Mouse (Mus musculus): ENCODE results near the gene Madd. TPM values are rescaled to one million over a fixed set of nuclear protein-coding genes. Genes with fewer than 3 reads are reported as not detected.

The Madd gene
- polyA plus RNA-seq, 1 experiment = 44.4 TPM

GRCm38 (mm10) chr2:91182405-91183147 is 1.1 kb downstream of the Madd start:
- Histone ChIP-seq H3K27ac (ENCODE audit: control insufficient read depth, insufficient read depth, low read depth, low read length, poor library complexity) (peak overlapping the region; percentile 90), H3K4me1 (ENCODE audit: control insufficient read depth, insufficient read depth, low read length) (peaks cover 5% of the 10 kb centered on the region; the same call in 1 of the 2 replicates), H3K4me3 (replicated peaks; ENCODE audit: control insufficient read depth, low read depth, low read length) (peak overlapping the region; percentile 78)
- TF ChIP-seq POLR2A (IDR thresholded peaks at IDR 0.05; ENCODE audit: borderline replicate concordance, control insufficient read depth, low read depth, low read length) (peak; percentile 42; the same call in 1 of the 2 replicates), CTCF (IDR thresholded peaks at IDR 0.05; ENCODE audit: control insufficient read depth, insufficient read depth, low read length) (no peak)
- WGBS = under 1% methylated on average over 81 of the region's 81 CpGs

- 2% methylated on average over 8 of the region's 8 CpGs for WGBS
- H3K4me1 ChIP-seq (ENCODE audit: control insufficient read depth, insufficient read depth, low read length) = peaks cover 5% of the 10 kb centered on the region; the same call in 1 of the 2 replicates
Observed at GRCm38 (mm10) chr2:91182016-91182404, 1.6 kb downstream of the Madd start.

GRCm38 (mm10) chr2:91180706-91181105 is 2.9 kb downstream of the Madd start:
- 64% methylated on average over 5 of the region's 5 CpGs for WGBS
- Histone ChIP-seq H3K27ac (ENCODE audit: control insufficient read depth, insufficient read depth, low read depth, low read length, poor library complexity) (no peak overlapping the region), H3K4me3 (replicated peaks; ENCODE audit: control insufficient read depth, low read depth, low read length) (no peak overlapping the region), H3K4me1 (ENCODE audit: control insufficient read depth, insufficient read depth, low read length) (peaks cover 5% of the 10 kb centered on the region; the same call in 1 of the 2 replicates)
- TF ChIP-seq POLR2A (IDR thresholded peaks at IDR 0.05; ENCODE audit: borderline replicate concordance, control insufficient read depth, low read depth, low read length) = no peak
- TF ChIP-seq CTCF (IDR thresholded peaks at IDR 0.05; ENCODE audit: control insufficient read depth, insufficient read depth, low read length) = no peak

More at GRCm38 (mm10) chr2:91182016-91182404, 1.6 kb downstream of the Madd start:
- no peak for TF ChIP-seq POLR2A (IDR thresholded peaks at IDR 0.05; ENCODE audit: borderline replicate concordance, control insufficient read depth, low read depth, low read length)
- TF ChIP-seq CTCF (IDR thresholded peaks at IDR 0.05; ENCODE audit: control insufficient read depth, insufficient read depth, low read length) = no peak; the same call in 1 of the 2 replicates
- H3K27ac ChIP-seq (ENCODE audit: control insufficient read depth, insufficient read depth, low read depth, low read length, poor library complexity) = no peak overlapping the region
- peak overlapping the region; percentile 78 for H3K4me3 ChIP-seq (replicated peaks; ENCODE audit: control insufficient read depth, low read depth, low read length)

- TF ChIP-seq CTCF (IDR thresholded peaks at IDR 0.05; ENCODE audit: control insufficient read depth, insufficient read depth, low read length) (no peak), POLR2A (IDR thresholded peaks at IDR 0.05; ENCODE audit: borderline replicate concordance, control insufficient read depth, low read depth, low read length) (no peak)
- Histone ChIP-seq H3K4me3 (replicated peaks; ENCODE audit: control insufficient read depth, low read depth, low read length) (no peak overlapping the region), H3K27ac (ENCODE audit: control insufficient read depth, insufficient read depth, low read depth, low read length, poor library complexity) (no peak overlapping the region), H3K4me1 (ENCODE audit: control insufficient read depth, insufficient read depth, low read length) (peaks cover 5% of the 10 kb centered on the region; the same call in 1 of the 2 replicates)
- WGBS = 82% methylated on average over 4 of the region's 4 CpGs
Observed at GRCm38 (mm10) chr2:91179825-91180224, 3.8 kb downstream of the Madd start.

GRCm38 (mm10) chr2:91176234-91176633 is 7.4 kb downstream of the Madd start:
- Histone ChIP-seq H3K4me3 (replicated peaks; ENCODE audit: control insufficient read depth, low read depth, low read length) (no peak overlapping the region), H3K27ac (ENCODE audit: control insufficient read depth, insufficient read depth, low read depth, low read length, poor library complexity) (no peak overlapping the region), H3K4me1 (ENCODE audit: control insufficient read depth, insufficient read depth, low read length) (no peaks in the 10 kb centered on the region)
- TF ChIP-seq POLR2A (IDR thresholded peaks at IDR 0.05; ENCODE audit: borderline replicate concordance, control insufficient read depth, low read depth, low read length) = no peak
- 92% methylated on average over 6 of the region's 6 CpGs for WGBS

GRCm38 (mm10) chr2:91175490-91175889 is 8.1 kb downstream of the Madd start:
- H3K4me1 ChIP-seq (ENCODE audit: control insufficient read depth, insufficient read depth, low read length) = no peaks in the 10 kb centered on the region
- WGBS = 69% methylated on average over 4 of the region's 4 CpGs
- TF ChIP-seq POLR2A (IDR thresholded peaks at IDR 0.05; ENCODE audit: borderline replicate concordance, control insufficient read depth, low read depth, low read length) (no peak), CTCF (IDR thresholded peaks at IDR 0.05; ENCODE audit: control insufficient read depth, insufficient read depth, low read length) (no peak)
- no peak overlapping the region for H3K27ac ChIP-seq (ENCODE audit: control insufficient read depth, insufficient read depth, low read depth, low read length, poor library complexity)
- H3K4me3 ChIP-seq (replicated peaks; ENCODE audit: control insufficient read depth, low read depth, low read length) = no peak overlapping the region

- Histone ChIP-seq H3K4me1 (ENCODE audit: control insufficient read depth, insufficient read depth, low read length) (no peaks in the 10 kb centered on the region), H3K27ac (ENCODE audit: control insufficient read depth, insufficient read depth, low read depth, low read length, poor library complexity) (no peak overlapping the region), H3K4me3 (replicated peaks; ENCODE audit: control insufficient read depth, low read depth, low read length) (no peak overlapping the region)
- 91% methylated on average over 25 of the region's 25 CpGs for WGBS
- no peak for TF ChIP-seq CTCF (IDR thresholded peaks at IDR 0.05; ENCODE audit: control insufficient read depth, insufficient read depth, low read length)
- no peak for TF ChIP-seq POLR2A (IDR thresholded peaks at IDR 0.05; ENCODE audit: borderline replicate concordance, control insufficient read depth, low read depth, low read length)
Observed at GRCm38 (mm10) chr2:91169587-91170322, 13.9 kb downstream of the Madd start.

GRCm38 (mm10) chr2:91167629-91168028 is 16.0 kb downstream of the Madd start:
- no peak overlapping the region for H3K4me3 ChIP-seq (replicated peaks; ENCODE audit: control insufficient read depth, low read depth, low read length)
- H3K27ac ChIP-seq (ENCODE audit: control insufficient read depth, insufficient read depth, low read depth, low read length, poor library complexity) = no peak overlapping the region
- TF ChIP-seq POLR2A (IDR thresholded peaks at IDR 0.05; ENCODE audit: borderline replicate concordance, control insufficient read depth, low read depth, low read length) (no peak), CTCF (IDR thresholded peaks at IDR 0.05; ENCODE audit: control insufficient read depth, insufficient read depth, low read length) (no peak)
- H3K4me1 ChIP-seq (ENCODE audit: control insufficient read depth, insufficient read depth, low read length) = no peaks in the 10 kb centered on the region
- whole genome bisulfite sequencing = 84% methylated on average over 4 of the region's 4 CpGs

Measured in bone marrow, adult 2 months (tissue).